Mouse (Mus musculus) heart, adult 18-20 months (tissue): ENCODE results near the gene Lgi4. TPM values are rescaled to one million over a fixed set of nuclear protein-coding genes. Genes with fewer than 3 reads are reported as not detected.

Experiments used
- DNase-seq, 2 experiments: peaks; one replicate each; pipeline ENCODE4 v3.0.0; 2021 to 2022; ENCODE audit warnings: mixed read lengths in 1 of 2
- total RNA-seq, 2 experiments: library from RNA; stranded (reverse); gene quantifications; 2 replicates each; pipeline ENCODE4 v1.2.3; 2021

Gene Lgi4
- total RNA-seq, 2 experiments from 2014 or later, result 2.1 to 4.1 TPM

- DNase-seq, result no peak
Measured at GRCm38 (mm10) chr7:31051321-31052021, 7.7 kb upstream of the Lgi4 start, which contains the start of gene Fxyd7. TSS of gene Fxyd7 (minus strand) at chr7:31051467.

- DNase-seq, result no peak
Measured at GRCm38 (mm10) chr7:31052251-31052635, 6.9 kb upstream of the Lgi4 start.

GRCm38 (mm10) chr7:31052636-31053434, 6.3 kb upstream of the Lgi4 start:
- DNase-seq, result peak; percentile 52 to 63

- peak in 1 of 2 experiments; percentile 54 for DNase-seq
Measured at GRCm38 (mm10) chr7:31053882-31054447, 5.2 kb upstream of the Lgi4 start.

- DNase-seq, result peak; percentile 81 to 84
Measured at GRCm38 (mm10) chr7:31054661-31055320, 4.4 kb upstream of the Lgi4 start.

GRCm38 (mm10) chr7:31055354-31055824, 3.8 kb upstream of the Lgi4 start:
- peak; percentile 91 to 93 for DNase-seq

GRCm38 (mm10) chr7:31055883-31056282, 3.3 kb upstream of the Lgi4 start:
- DNase-seq, result peak in 1 of 2 experiments; percentile 70

- DNase-seq, result peak in 1 of 2 experiments; percentile 28
Measured at GRCm38 (mm10) chr7:31056448-31056847, 2.7 kb upstream of the Lgi4 start.

GRCm38 (mm10) chr7:31057071-31057470, 2.1 kb upstream of the Lgi4 start, which contains the start of gene Fxyd1:
TSS of gene Fxyd1 (minus strand) at chr7:31057199.
- no peak for DNase-seq

- DNase-seq, result no peak
Measured at GRCm38 (mm10) chr7:31057730-31058129, 1.4 kb upstream of the Lgi4 start.

GRCm38 (mm10) chr7:31058211-31058610, 931 bp upstream of the Lgi4 start:
- no peak for DNase-seq

GRCm38 (mm10) chr7:31059919-31060620, 928 bp downstream of the Lgi4 start:
- DNase-seq, result peak in 1 of 2 experiments; percentile 28

- no peak for DNase-seq
Measured at GRCm38 (mm10) chr7:31060621-31061010, 1.5 kb downstream of the Lgi4 start.

- DNase-seq, result no peak
Measured at GRCm38 (mm10) chr7:31063074-31063560, 4.0 kb downstream of the Lgi4 start.

GRCm38 (mm10) chr7:31067836-31068235, 8.7 kb downstream of the Lgi4 start:
- peak in 1 of 2 experiments; percentile 34 for DNase-seq

- DNase-seq, result no peak
Measured at GRCm38 (mm10) chr7:31069491-31069890, 10.3 kb downstream of the Lgi4 start.

GRCm38 (mm10) chr7:31070324-31070723, 11.2 kb downstream of the Lgi4 start:
- no peak for DNase-seq

GRCm38 (mm10) chr7:31072326-31072725, 13.2 kb downstream of the Lgi4 start:
- no peak for DNase-seq

GRCm38 (mm10) chr7:31073546-31073945, 14.4 kb downstream of the Lgi4 start:
- no peak for DNase-seq

- no peak for DNase-seq
Measured at GRCm38 (mm10) chr7:31074061-31074712, 15.0 kb downstream of the Lgi4 start.

GRCm38 (mm10) chr7:31074713-31075069, 15.5 kb downstream of the Lgi4 start:
- no peak for DNase-seq
